Mouse (Mus musculus) C2C12 (cell line): Measurements from ENCODE around the gene Adcy3. TPM values are rescaled to one million over a fixed set of nuclear protein-coding genes. Genes with fewer than 3 reads are reported as not detected.
"Not testable (repeated sequence)": the region's sequence is repeated elsewhere in the genome, so short reads cannot be mapped to it uniquely, and the experiment has no call there.

ENCODE experiments used
- H3K27me3 ChIP-seq: one replicate; pipeline ENCODE4 v1.6.1; 2011; ENCODE audit not compliant: control insufficient read depth, insufficient read depth, insufficient read length
- H3K36me3 ChIP-seq: one replicate; pipeline ENCODE4 v1.6.1; 2011; ENCODE audit not compliant: control insufficient read depth, insufficient read depth
- H3K4me3 ChIP-seq: one replicate; pipeline ENCODE4 v1.5.1; 2011; ENCODE audit warnings: mild to moderate bottlenecking, control low read depth; ENCODE audit not compliant: poor library complexity, insufficient read depth, severe bottlenecking
- H3K79me2 ChIP-seq: one replicate; pipeline ENCODE4 v1.6.1; 2011; ENCODE audit not compliant: control insufficient read depth, insufficient read depth
- H3K79me3 ChIP-seq: one replicate; pipeline ENCODE4 v1.6.1; 2011; ENCODE audit warnings: low read depth, control low read depth
- H3ac ChIP-seq: one replicate; pipeline ENCODE3; 2011; ENCODE audit warnings: low read depth; ENCODE audit not compliant: control insufficient read depth, insufficient read length
- CEBPB ChIP-seq: IDR thresholded peaks from one replicate; pipeline ENCODE4 v1.6.1; 2011; ENCODE audit warnings: low read depth, mild to moderate bottlenecking, control low read depth, moderate library complexity
- CTCF ChIP-seq: IDR thresholded peaks from one replicate; pipeline ENCODE4 v1.5.1; 2011; ENCODE audit not compliant: control insufficient read depth, insufficient read depth, insufficient read length
- FOSL1 ChIP-seq: IDR thresholded peaks from one replicate; pipeline ENCODE4 v1.8.0; 2011; ENCODE audit warnings: mild to moderate bottlenecking, low read length; ENCODE audit not compliant: poor library complexity, insufficient read depth, severe bottlenecking
- MAX ChIP-seq: IDR thresholded peaks from one replicate; pipeline ENCODE4 v1.6.1; 2011; ENCODE audit warnings: mild to moderate bottlenecking, control low read depth
- MYOD1 ChIP-seq: IDR thresholded peaks from one replicate; pipeline ENCODE4 v1.6.1; 2011; ENCODE audit warnings: low read depth; ENCODE audit not compliant: control insufficient read depth, insufficient read length
- MYOG ChIP-seq: IDR thresholded peaks from one replicate; pipeline ENCODE4 v1.6.1; 2011; ENCODE audit not compliant: control insufficient read depth, insufficient read length; ENCODE audit errors: extremely low read depth
- USF1 ChIP-seq: IDR thresholded peaks from one replicate; pipeline ENCODE4 v1.6.1; 2011; ENCODE audit warnings: low read depth, mild to moderate bottlenecking, control low read depth, moderate library complexity
- polyA plus RNA-seq: library from polyadenylated mRNA; unstranded; fragments of >200 nt; fragmentation: generic; extraction: Trizol; gene quantifications from one replicate; pipeline ENCODE4 v1.2.1, GENCODE M21; 2012; ENCODE audit warnings: missing spikeins

Adcy3 gene
- polyA plus RNA-seq, 1 experiment = 2.1 TPM

- TF ChIP-seq CTCF (no peak), USF1 (no peak), CEBPB (no peak), MYOG (no peak), MYOD1 (no peak), MAX (peak; percentile 84), FOSL1 (no peak)
- Histone ChIP-seq H3K27me3 (no peaks in the 10 kb centered on the region), H3K79me3 (peaks cover 26% of the 10 kb centered on the region), H3K36me3 (peaks cover 33% of the 10 kb centered on the region), H3K79me2 (peaks cover 49% of the 10 kb centered on the region), H3K4me3 (peak within 1 kb of the TSS; percentile 63), H3ac (peak within 1 kb of the TSS; percentile 84)
These were observed 100.9 kb downstream of the Adcy3 start, which contains the start of the genes Ptrhd1 and Cenpo for GRCm38 (mm10) chr12:4233572-4234508. Gene Ptrhd1, plus strand, starts transcription at chr12:4234027. Gene Cenpo, minus strand, starts transcription at chr12:4234294.

DNA sequence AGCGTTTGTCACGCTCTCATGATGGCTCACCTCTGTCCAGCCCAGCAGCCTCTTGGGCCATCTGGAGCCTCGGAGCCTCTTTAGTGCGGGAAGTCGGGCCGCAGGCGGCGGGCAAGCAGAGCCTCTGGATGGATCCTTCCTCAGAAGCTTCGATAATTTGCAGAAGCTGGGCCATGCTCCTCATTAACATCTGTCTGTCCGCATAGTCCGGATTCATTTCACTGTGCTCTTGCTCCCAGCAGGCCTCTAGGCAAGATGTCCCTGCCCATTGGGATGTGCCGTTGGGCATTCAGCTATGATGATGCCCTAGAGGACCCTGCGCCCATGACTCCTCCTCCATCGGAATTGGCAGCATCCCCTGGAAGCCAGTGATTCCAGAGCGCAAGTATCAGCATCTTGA lies 104.6 kb downstream of the Adcy3 start:
- Histone ChIP-seq H3K36me3 (no peaks in the 10 kb centered on the region), H3K4me3 (no peak overlapping the region), H3ac (no peak overlapping the region)

GRCm38 (mm10) chr12:4240281-4240680 lies 107.4 kb downstream of the Adcy3 start:
- H3K4me3 ChIP-seq, H3K27me3 ChIP-seq, H3K36me3 ChIP-seq, H3ac ChIP-seq, H3K79me3 ChIP-seq, H3K79me2 ChIP-seq: not testable (repeated sequence)

More for the DNA sequence above, 104.6 kb downstream of the Adcy3 start:
- Histone ChIP-seq H3K79me3 (peaks cover 11% of the 10 kb centered on the region), H3K79me2 (peaks cover 18% of the 10 kb centered on the region), H3K27me3 (no peaks in the 10 kb centered on the region)
- no peak for TF ChIP-seq MAX
- no peak for TF ChIP-seq CEBPB
- no peak for TF ChIP-seq MYOD1
- no peak for TF ChIP-seq CTCF
- TF ChIP-seq FOSL1 = no peak
- TF ChIP-seq USF1 = no peak

GRCm38 (mm10) chr12:4243805-4244204 lies 110.9 kb downstream of the Adcy3 start:
- no peak overlapping the region for H3ac ChIP-seq
- TF ChIP-seq CEBPB (no peak), MYOD1 (no peak), MYOG (no peak), USF1 (no peak), CTCF (no peak), MAX (no peak), FOSL1 (no peak)

GRCm38 (mm10) chr12:4245742-4246141 lies 112.8 kb downstream of the Adcy3 start:
- H3K36me3 ChIP-seq = no peaks in the 10 kb centered on the region
- TF ChIP-seq USF1 (no peak), CTCF (no peak), MAX (no peak), MYOG (no peak), CEBPB (no peak), MYOD1 (no peak), FOSL1 (no peak)
- H3K79me2 ChIP-seq = no peaks in the 10 kb centered on the region
- no peaks in the 10 kb centered on the region for H3K27me3 ChIP-seq
- H3K4me3 ChIP-seq = no peak overlapping the region
- no peaks in the 10 kb centered on the region for H3K79me3 ChIP-seq
- no peak overlapping the region for H3ac ChIP-seq

More at GRCm38 (mm10) chr12:4243805-4244204, 110.9 kb downstream of the Adcy3 start:
- no peak overlapping the region for H3K4me3 ChIP-seq
- H3K36me3 ChIP-seq = no peaks in the 10 kb centered on the region
- H3K79me2 ChIP-seq = no peaks in the 10 kb centered on the region
- no peaks in the 10 kb centered on the region for H3K27me3 ChIP-seq
- no peaks in the 10 kb centered on the region for H3K79me3 ChIP-seq

- Histone ChIP-seq H3K79me3 (no peaks in the 10 kb centered on the region), H3ac (no peak overlapping the region), H3K27me3 (no peaks in the 10 kb centered on the region), H3K4me3 (no peak overlapping the region), H3K79me2 (no peaks in the 10 kb centered on the region), H3K36me3 (no peaks in the 10 kb centered on the region)
- TF ChIP-seq MAX (no peak), USF1 (no peak), CEBPB (no peak), CTCF (no peak), MYOD1 (no peak), MYOG (no peak), FOSL1 (no peak)
These were observed 116.9 kb downstream of the Adcy3 start for GRCm38 (mm10) chr12:4249786-4250185.
